Mouse (Mus musculus) forebrain, embryonic 11.5 days (tissue): Measurements from ENCODE around the gene Brinp2. TPM values are rescaled to one million over a fixed set of nuclear protein-coding genes. Genes with fewer than 3 reads are reported as not detected.

Experiments used
- ATAC-seq: fragments of 200-750 bp; cut with Nextera tagmentation; replicated peaks from 2 replicates; pipeline ENCODE4 v1.8.0; 2017; ENCODE audit warnings: moderate TSS enrichment; ENCODE audit not compliant: low FRiP score
- DNase-seq: peaks from one replicate; pipeline ENCODE4 v3.0.0-alpha.2; 2017; ENCODE audit warnings: low spot score
- H3K27ac ChIP-seq: fragments of 300-500 bp; sonication (generic); 2 replicates; pipeline ENCODE4 v1.5.1; 2014; ENCODE audit warnings: low read depth, low read length
- H3K27me3 ChIP-seq: fragments of 300-500 bp; sonication (generic); 2 replicates; pipeline ENCODE4 v1.6.1; 2014; ENCODE audit warnings: mild to moderate bottlenecking, low read length, mixed read lengths; ENCODE audit not compliant: control insufficient read depth, insufficient read depth
- H3K36me3 ChIP-seq: fragments of 300-500 bp; sonication (generic); 2 replicates; pipeline ENCODE4 v1.6.1; 2014; ENCODE audit warnings: mild to moderate bottlenecking, low read length, moderate library complexity, mixed read lengths; ENCODE audit not compliant: control insufficient read depth, insufficient read depth
- H3K4me1 ChIP-seq: fragments of 300-500 bp; sonication (generic); replicated peaks from 2 replicates; pipeline ENCODE4 v1.6.1; 2014; ENCODE audit warnings: low read length, mixed read lengths; ENCODE audit not compliant: control insufficient read depth, insufficient read depth
- H3K4me2 ChIP-seq: fragments of 300-500 bp; sonication (generic); 2 replicates; pipeline ENCODE4 v1.6.1; 2014; ENCODE audit warnings: low read depth, mild to moderate bottlenecking, low read length, moderate library complexity, mixed read lengths; ENCODE audit not compliant: severe bottlenecking
- H3K4me3 ChIP-seq: fragments of 300-500 bp; sonication (generic); 2 replicates; pipeline ENCODE4 v1.5.1; 2014; ENCODE audit warnings: low read depth, low read length
- H3K9ac ChIP-seq: fragments of 300-500 bp; sonication (generic); 2 replicates; pipeline ENCODE4 v1.6.1; 2014; ENCODE audit warnings: low read length
- H3K9me3 ChIP-seq: fragments of 300-500 bp; sonication (generic); 2 replicates; pipeline ENCODE4 v1.6.1; 2016; ENCODE audit warnings: low read length, mixed read lengths; ENCODE audit not compliant: control insufficient read depth
- WGBS: fragments of 180-500 bp; shearing (Covaris S2); extraction: QIAGEN DNeasy Blood & Tissue Kit; methylation state at CpG from one replicate; pipeline ENCODE4 v1.1.7; 2014; 5-methylcytosine and 5-hydroxymethylcytosine counted together
- polyA plus RNA-seq: library from polyadenylated mRNA; unstranded; fragments of >200 nt; fragmentation: Nextera tagmentation; extraction: Ambion mirVana; gene quantifications from 2 replicates; pipeline ENCODE4 v1.2.1, GENCODE M21; 2014

The Brinp2 gene
- 6.2 and 7.1 TPM in 2 replicates for polyA plus RNA-seq

GRCm38 (mm10) chr1:158356051-158356461 is at the start of gene Brinp2:
TSS of gene Brinp2 (minus strand) at chr1:158356326.
- WGBS = 0% methylated on average over 30 of the region's 30 CpGs

DNA sequence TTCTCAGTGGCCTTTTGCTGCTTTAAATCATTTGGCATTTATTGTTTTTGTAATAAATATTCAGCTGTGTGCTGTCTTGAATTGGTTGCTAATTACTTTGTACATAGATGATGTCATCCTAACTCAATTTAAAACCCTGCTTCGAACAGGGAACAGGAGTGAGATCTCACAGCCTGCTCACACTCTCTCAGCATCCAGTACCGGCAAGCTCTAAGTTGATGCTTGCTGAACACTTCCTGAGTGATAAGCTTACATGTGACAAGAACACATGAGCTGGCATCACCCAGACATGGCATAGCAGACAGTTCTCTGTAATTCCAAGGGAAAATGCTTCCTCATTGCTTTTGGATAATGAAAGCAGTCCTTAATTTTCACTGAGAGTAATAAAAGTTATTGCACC is 44.8 kb upstream of the Brinp2 start:
- Histone ChIP-seq H3K27me3 (no peaks in the 10 kb centered on the region), H3K4me2 (no peak overlapping the region), H3K4me1 (no peaks in the 10 kb centered on the region), H3K27ac (no peak overlapping the region), H3K4me3 (no peak overlapping the region), H3K9ac (no peak overlapping the region), H3K36me3 (no peaks in the 10 kb centered on the region), H3K9me3 (no peaks in the 10 kb centered on the region)
- ATAC-seq = no peak
- DNase-seq = no peak
- 68% methylated on average over 2 of the region's 2 CpGs for WGBS

More at GRCm38 (mm10) chr1:158356051-158356461, at the start of gene Brinp2:
- H3K9me3 ChIP-seq = no peaks in the 10 kb centered on the region
- H3K27ac ChIP-seq = no peak within 1 kb of the TSS
- H3K4me3 ChIP-seq = peak within 1 kb of the TSS; percentile 66
- H3K27me3 ChIP-seq = peaks cover 10% of the 10 kb centered on the region
- peak within 1 kb of the TSS; percentile 64 for H3K9ac ChIP-seq
- DNase-seq (peak; percentile 90), ATAC-seq (peak; percentile 99)
- H3K4me2 ChIP-seq = peak within 1 kb of the TSS; percentile 98
- no peaks in the 10 kb centered on the region; the same call in 1 of the 2 replicates for H3K4me1 ChIP-seq
- no peaks in the 10 kb centered on the region for H3K36me3 ChIP-seq

GRCm38 (mm10) chr1:158397058-158397457 is 40.9 kb upstream of the Brinp2 start:
- Histone ChIP-seq H3K9ac (no peak overlapping the region), H3K27ac (no peak overlapping the region), H3K36me3 (no peaks in the 10 kb centered on the region), H3K4me2 (no peak overlapping the region), H3K9me3 (no peaks in the 10 kb centered on the region), H3K4me3 (no peak overlapping the region), H3K27me3 (no peaks in the 10 kb centered on the region), H3K4me1 (no peaks in the 10 kb centered on the region)
- DNase-seq (no peak), ATAC-seq (no peak)
- 93% methylated on average over 2 of the region's 2 CpGs for whole genome bisulfite sequencing

- 75% methylated on average over 4 of the region's 4 CpGs for WGBS
These were observed 34.6 kb upstream of the Brinp2 start for GRCm38 (mm10) chr1:158390693-158391092.

DNA sequence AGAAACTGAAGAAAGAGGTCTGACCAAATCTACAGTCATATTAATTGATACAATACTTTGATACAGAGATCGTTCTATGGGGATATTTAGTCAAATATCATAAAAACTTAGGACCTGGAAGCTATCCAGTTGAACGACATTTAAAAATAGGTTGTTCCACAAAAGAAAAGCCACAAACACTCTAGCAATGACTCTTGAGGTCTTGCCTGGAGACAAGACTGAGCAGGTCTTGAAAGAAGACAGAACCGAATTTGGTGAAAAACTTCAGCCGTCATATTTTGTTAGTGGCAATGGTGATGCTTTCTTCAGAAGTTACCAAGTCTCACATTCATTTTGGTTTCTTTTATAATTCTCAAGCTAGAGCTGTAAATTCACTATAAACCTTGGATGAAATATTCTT is 32.9 kb upstream of the Brinp2 start:
- Histone ChIP-seq H3K4me1 (peaks cover 5% of the 10 kb centered on the region; the same call in 1 of the 2 replicates), H3K9ac (no peak overlapping the region), H3K36me3 (no peaks in the 10 kb centered on the region), H3K27me3 (no peaks in the 10 kb centered on the region), H3K4me2 (no peak overlapping the region), H3K9me3 (no peaks in the 10 kb centered on the region), H3K4me3 (no peak overlapping the region), H3K27ac (no peak overlapping the region)
- WGBS = 91% methylated on average over 4 of the region's 4 CpGs
- no peak for ATAC-seq
- DNase-seq = no peak

More at GRCm38 (mm10) chr1:158390693-158391092, 34.6 kb upstream of the Brinp2 start:
- Histone ChIP-seq H3K9ac (no peak overlapping the region), H3K4me1 (peaks cover 5% of the 10 kb centered on the region; the same call in 1 of the 2 replicates), H3K36me3 (no peaks in the 10 kb centered on the region), H3K4me3 (no peak overlapping the region), H3K9me3 (no peaks in the 10 kb centered on the region), H3K27me3 (no peaks in the 10 kb centered on the region), H3K27ac (no peak overlapping the region), H3K4me2 (no peak overlapping the region)
- ATAC-seq (no peak), DNase-seq (no peak)

DNA sequence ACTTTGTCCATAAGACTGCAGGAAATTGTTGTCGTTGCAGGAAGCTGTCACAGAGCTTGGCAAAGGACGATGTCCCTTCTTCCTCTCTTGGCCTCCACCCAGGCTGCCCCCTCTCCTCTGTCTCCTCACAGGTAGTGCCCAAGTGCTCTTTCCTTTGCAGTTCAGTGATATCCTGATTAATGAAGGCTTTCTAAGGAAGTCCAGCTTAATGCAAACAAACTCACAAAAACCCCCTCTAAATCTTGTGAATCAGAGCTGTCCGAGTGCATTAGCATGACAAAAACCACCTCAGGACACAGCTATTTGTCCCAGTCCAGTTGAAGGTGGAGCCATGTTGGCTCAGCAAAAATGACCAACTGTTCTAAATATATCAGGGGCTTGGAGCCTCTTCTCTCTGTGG is 30.7 kb upstream of the Brinp2 start:
- H3K27ac ChIP-seq = no peak overlapping the region
- 30% methylated on average over 3 of the region's 3 CpGs for WGBS

DNA sequence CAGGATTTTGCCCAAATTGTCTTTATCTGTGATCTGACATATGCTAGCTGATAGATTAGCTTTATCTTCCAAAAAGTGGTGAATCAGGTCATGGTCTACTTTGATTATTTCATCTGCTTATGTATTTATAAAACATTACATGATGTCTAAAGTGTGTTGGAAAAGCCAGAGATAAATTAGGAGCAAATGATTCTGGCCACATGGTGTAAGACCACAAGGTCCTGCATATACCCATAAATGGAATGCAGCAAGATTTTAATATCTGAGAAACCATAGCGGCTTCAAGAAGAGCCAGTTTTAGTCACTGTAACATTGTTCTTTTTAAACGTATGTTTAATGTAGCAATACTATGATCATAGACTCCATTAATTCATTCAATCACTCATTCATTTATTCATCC is 29.2 kb upstream of the Brinp2 start:
- Histone ChIP-seq H3K9ac (no peak overlapping the region), H3K4me1 (peaks cover 5% of the 10 kb centered on the region; the same call in 1 of the 2 replicates), H3K36me3 (no peaks in the 10 kb centered on the region), H3K4me2 (no peak overlapping the region), H3K4me3 (no peak overlapping the region), H3K27ac (no peak overlapping the region), H3K27me3 (no peaks in the 10 kb centered on the region), H3K9me3 (no peaks in the 10 kb centered on the region)
- DNase-seq = no peak
- ATAC-seq = no peak
- WGBS = 97% methylated on average over 2 of the region's 2 CpGs

More for the DNA sequence above, 30.7 kb upstream of the Brinp2 start:
- no peak overlapping the region for H3K4me3 ChIP-seq
- no peak overlapping the region for H3K4me2 ChIP-seq
- H3K9ac ChIP-seq = no peak overlapping the region
- ATAC-seq (no peak), DNase-seq (no peak)
- peaks cover 5% of the 10 kb centered on the region; the same call in 1 of the 2 replicates for H3K4me1 ChIP-seq
- no peaks in the 10 kb centered on the region for H3K27me3 ChIP-seq
- no peaks in the 10 kb centered on the region for H3K9me3 ChIP-seq
- H3K36me3 ChIP-seq = no peaks in the 10 kb centered on the region

DNA sequence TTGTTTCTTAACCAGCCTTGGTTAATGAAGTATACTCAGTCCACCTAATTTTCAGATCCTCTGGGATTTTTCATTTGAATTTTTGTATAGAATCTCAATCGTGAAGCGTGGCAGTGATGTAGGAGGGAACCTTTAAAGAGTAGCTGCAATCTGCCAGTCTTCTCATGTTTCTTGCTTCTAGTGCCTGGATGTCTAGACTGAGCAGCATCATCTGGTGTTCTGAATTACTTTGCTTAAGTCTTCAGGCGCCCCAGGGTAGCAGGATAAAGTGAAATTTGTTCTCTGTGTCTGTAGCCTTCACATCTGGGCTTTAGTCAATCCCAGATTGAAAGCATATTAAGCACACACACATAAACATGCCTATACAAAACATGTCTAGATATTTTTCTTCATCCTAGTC is 27.1 kb upstream of the Brinp2 start:
- no peak overlapping the region for H3K27ac ChIP-seq
- ATAC-seq (no peak), DNase-seq (no peak)
- peaks cover 5% of the 10 kb centered on the region; the same call in 1 of the 2 replicates for H3K4me1 ChIP-seq
- H3K4me3 ChIP-seq = no peak overlapping the region
- H3K27me3 ChIP-seq = no peaks in the 10 kb centered on the region
- H3K9ac ChIP-seq = no peak overlapping the region
- H3K4me2 ChIP-seq = no peak overlapping the region
- H3K36me3 ChIP-seq = no peaks in the 10 kb centered on the region
- 82% methylated on average over 3 of the region's 3 CpGs for WGBS
- H3K9me3 ChIP-seq = no peaks in the 10 kb centered on the region

GRCm38 (mm10) chr1:158382277-158382676 is 26.2 kb upstream of the Brinp2 start:
- 89% methylated on average over 6 of the region's 6 CpGs for WGBS
- ATAC-seq (no peak), DNase-seq (no peak)
- no peaks in the 10 kb centered on the region for H3K36me3 ChIP-seq
- H3K4me1 ChIP-seq = peaks cover 5% of the 10 kb centered on the region; the same call in 1 of the 2 replicates
- H3K4me2 ChIP-seq = no peak overlapping the region
- H3K9ac ChIP-seq = no peak overlapping the region
- no peaks in the 10 kb centered on the region for H3K9me3 ChIP-seq
- H3K4me3 ChIP-seq = no peak overlapping the region
- H3K27me3 ChIP-seq = no peaks in the 10 kb centered on the region
- H3K27ac ChIP-seq = no peak overlapping the region
